Mouse (Mus musculus) T-helper 17 cell (primary cell): ENCODE measurements around the gene Lrfn4.

Experiments
- in situ Hi-C, 2 experiments: fragments of 300-600 bp; cut with MboI, MseI; formaldehyde crosslinking; loops; 1 replicate in 1 of 2; 2 replicates in 1 of 2; pipeline ENCODE4 v1.15.1; 2025; ENCODE audit warnings: high pct_unique_total_duplicates in 2 of 2

Lrfn4 gene

GRCm38 (mm10) chr19:4615151-4616093 is at the start of gene Lrfn4:
Gene Lrfn4, minus strand, starts transcription at chr19:4615667.
- in situ Hi-C loops = loop anchor here in 1 of 2 experiments (10.0 kb wide), 1 partner anchor 511 kb away; no protein-coding TSS in a partner anchor

GRCm38 (mm10) chr19:4658156-4658555 is 42.7 kb upstream of the Lrfn4 start:
- in situ Hi-C loops = no loop called here

GRCm38 (mm10) chr19:4646917-4647492 is 31.5 kb upstream of the Lrfn4 start:
- in situ Hi-C loops = loop anchor here (5.0 kb wide), 1 partner anchor 95 kb away; no protein-coding TSS in a partner anchor

GRCm38 (mm10) chr19:4644271-4644670 is 28.8 kb upstream of the Lrfn4 start:
- in situ Hi-C loops = no loop called here

DNA sequence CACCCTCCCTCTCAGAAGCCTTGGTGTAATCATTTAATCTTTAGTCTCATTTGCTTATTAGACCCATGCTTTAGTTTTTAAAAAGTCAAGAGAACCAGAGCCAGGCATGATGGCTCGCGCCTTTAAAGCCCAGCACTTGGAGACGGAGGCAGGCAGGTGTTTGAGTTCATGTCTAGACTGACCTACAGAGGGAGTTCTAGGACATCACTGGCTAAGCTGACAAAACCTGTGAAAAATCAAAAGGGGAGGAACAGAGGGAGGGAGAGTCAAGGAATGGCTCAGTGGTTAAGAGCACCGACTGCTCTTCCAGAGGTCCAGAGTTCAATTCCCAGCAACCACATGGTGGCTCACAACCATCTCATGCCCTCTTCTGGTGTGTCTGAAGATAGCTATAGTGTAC is 20.5 kb upstream of the Lrfn4 start:
- in situ Hi-C loops = no loop called here

DNA sequence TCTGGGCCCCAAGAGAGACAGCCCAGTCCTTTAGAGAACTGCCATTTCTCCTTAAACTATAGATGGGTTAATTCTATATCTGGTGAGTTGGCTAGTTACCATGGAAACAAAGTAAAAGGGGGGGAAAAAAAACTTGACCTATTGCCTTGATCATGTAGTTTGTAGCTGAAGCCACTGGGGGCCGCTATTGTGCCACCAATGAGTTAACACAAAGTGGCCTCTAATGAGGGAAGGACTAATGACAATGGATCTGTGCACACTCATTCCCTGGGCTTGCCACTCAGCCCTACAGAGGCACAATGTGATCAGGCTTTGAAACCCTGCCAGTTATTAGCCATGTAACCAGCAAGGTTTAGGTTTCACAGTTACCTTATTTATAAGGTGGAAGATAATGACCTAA is 13.4 kb upstream of the Lrfn4 start:
- in situ Hi-C loops = loop anchor here in 1 of 2 experiments (10.0 kb wide), 1 partner anchor 216 kb away; no protein-coding TSS in a partner anchor

GRCm38 (mm10) chr19:4625829-4626535 is 10.5 kb upstream of the Lrfn4 start:
- in situ Hi-C loops = loop anchor here in 1 of 2 experiments (10.0 kb wide), 1 partner anchor 219 kb away; no protein-coding TSS in a partner anchor

DNA sequence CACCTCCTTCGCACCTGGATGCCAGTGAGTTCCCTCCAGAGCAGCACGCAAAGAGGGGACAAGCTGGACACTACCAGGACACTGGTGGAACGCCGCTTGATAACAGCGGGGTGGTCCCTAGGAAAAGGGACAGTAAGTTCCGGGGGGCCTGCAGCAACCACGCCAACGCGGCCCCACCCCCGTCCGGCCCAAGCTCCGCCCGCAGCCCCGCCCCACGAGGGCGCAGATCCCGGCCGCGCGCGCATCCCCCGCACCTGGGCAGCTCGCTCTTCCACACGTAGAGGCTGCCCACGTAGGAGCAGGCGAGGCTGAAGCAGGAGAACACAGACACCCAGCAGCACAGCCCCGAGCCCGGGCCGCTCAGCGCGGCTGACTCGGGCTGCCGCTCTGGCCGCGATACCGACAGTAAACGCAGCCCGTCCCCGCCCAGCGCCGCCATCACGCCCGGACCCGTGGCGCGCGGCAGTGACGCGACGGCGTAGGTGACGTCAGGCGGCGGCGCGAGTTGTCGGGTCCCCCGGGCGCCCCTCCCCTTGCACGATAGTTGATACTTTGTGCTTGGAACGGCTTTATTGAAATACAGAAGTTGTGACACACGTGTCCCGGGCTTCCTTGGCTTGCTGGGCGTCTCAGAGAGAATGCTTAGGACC is 9.8 kb upstream of the Lrfn4 start, which contains the start of gene Rce1:
Gene Rce1, minus strand, starts transcription at position 463 of the 650 bp plus-strand sequence.
- in situ Hi-C loops = loop anchor here in 1 of 2 experiments (10.0 kb wide), 1 partner anchor 219 kb away; no protein-coding TSS in a partner anchor

GRCm38 (mm10) chr19:4624406-4625178 is 9.1 kb upstream of the Lrfn4 start:
- in situ Hi-C loops = loop anchor here (5.0 to 10.0 kb wide), 2 partner anchors 220 to 338 kb away; partner anchors contain the start of gene Mrpl11 (in 1 of the 2)

DNA sequence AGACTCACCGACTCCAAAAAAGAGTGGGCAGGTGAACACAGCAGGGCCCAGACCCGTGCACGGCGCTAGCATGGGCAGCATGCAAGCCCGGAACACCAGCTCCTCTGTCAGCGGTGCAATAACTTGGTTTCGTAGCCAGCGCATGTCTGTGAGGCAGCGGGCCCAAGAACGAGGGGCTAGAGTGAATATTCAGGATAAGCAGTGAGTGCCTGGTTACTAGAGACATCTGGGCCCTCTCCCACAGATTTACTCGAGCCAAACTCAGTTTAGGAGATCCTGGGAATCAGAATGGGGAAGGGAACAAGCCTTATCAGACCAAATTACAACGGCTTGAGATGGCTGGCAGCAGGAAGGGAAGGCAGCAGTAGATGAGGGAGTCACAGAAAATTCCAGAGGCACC is 8.5 kb upstream of the Lrfn4 start:
- in situ Hi-C loops = loop anchor here (5.0 to 10.0 kb wide), 2 partner anchors 221 to 338 kb away; partner anchors contain the start of gene Mrpl11 (in 1 of the 2)

- in situ Hi-C loops = loop anchor here (5.0 to 10.0 kb wide), 2 partner anchors 221 to 339 kb away; partner anchors contain the start of gene Mrpl11 (in 1 of the 2)
Observed at GRCm38 (mm10) chr19:4623419-4623818, 8.0 kb upstream of the Lrfn4 start.

GRCm38 (mm10) chr19:4622780-4623179 is 7.3 kb upstream of the Lrfn4 start:
- in situ Hi-C loops = loop anchor here (5.0 to 10.0 kb wide), 2 partner anchors 222 to 340 kb away; partner anchors contain the start of gene Mrpl11 (in 1 of the 2)

GRCm38 (mm10) chr19:4620721-4621120 is 5.3 kb upstream of the Lrfn4 start:
- in situ Hi-C loops = loop anchor here (5.0 to 10.0 kb wide), 2 partner anchors 224 to 342 kb away; partner anchors contain the start of gene Mrpl11 (in 1 of the 2)

GRCm38 (mm10) chr19:4619461-4619860 is 4.0 kb upstream of the Lrfn4 start:
- in situ Hi-C loops = loop anchor here in 1 of 2 experiments (10.0 kb wide), 1 partner anchor 515 kb away; no protein-coding TSS in a partner anchor

- in situ Hi-C loops = loop anchor here in 1 of 2 experiments (10.0 kb wide), 1 partner anchor 513 kb away; no protein-coding TSS in a partner anchor
Observed at GRCm38 (mm10) chr19:4618183-4618582, 2.7 kb upstream of the Lrfn4 start.

DNA sequence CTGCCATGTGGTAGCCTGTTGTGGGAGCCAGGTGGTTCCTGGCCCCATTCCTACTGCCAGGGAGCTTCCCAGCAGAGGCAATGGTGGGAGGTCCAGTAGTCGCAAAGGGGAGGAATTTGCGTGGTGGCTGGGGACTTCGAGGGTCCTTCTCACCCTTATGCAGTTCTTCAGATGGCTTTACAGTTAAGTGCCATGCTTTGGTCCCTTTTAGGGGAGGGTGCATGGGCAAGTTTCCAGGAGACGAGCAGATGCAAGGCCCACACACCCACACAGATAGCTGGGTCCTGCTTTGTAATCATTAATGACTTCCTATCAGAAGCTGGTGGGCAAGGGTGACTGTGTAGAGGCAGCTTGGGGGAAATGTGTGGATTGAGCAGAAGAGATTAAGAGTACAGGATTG is 1.1 kb upstream of the Lrfn4 start:
- in situ Hi-C loops = loop anchor here in 1 of 2 experiments (10.0 kb wide), 1 partner anchor 512 kb away; no protein-coding TSS in a partner anchor

DNA sequence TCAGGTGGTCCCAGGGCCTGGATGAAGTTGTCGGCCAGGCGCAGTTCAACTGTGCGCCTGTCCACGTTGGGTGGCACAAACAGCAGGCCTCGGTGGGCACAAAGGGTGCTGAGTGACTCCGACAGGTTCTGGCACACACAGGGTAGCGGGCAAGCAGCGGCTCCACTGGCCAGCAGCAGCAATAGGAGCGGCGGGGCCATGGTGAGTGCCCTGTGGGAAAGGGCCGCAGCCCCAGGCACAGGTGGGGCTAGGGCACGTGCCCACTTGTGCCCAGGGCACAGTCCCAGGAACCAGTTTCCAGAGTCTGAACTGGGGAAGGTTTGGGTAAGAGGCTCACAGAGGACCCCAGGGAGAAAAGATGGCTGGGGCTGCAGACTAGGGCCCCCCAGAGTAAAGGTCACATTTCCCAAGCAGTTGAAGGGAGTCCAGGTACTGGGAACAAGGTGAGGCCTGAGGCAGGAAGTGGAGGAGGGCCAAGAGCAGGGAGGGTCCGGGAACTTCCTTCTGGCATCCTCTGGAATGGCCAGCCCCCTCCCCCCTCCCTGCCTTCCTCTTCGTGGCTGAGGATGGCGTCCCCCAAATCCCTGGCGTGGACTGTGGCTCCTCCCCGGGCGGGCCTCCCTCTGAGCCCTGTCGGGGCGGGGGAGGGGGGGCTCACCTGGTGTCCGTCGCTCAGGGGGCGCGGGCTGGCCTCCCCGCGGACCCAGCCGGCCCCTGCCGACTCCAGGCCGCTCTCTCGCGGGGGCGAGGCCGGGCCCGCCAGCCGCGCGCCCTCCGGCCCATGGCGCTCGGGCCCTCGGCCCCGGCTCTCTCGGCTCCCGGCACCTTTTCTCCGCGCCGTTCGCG is 939 bp downstream of the Lrfn4 start:
- in situ Hi-C loops = loop anchor here in 1 of 2 experiments (10.0 kb wide), 1 partner anchor 510 kb away; no protein-coding TSS in a partner anchor
